Mouse (Mus musculus): ENCODE data around the gene Slc38a1. TPM values are rescaled to one million over a fixed set of nuclear protein-coding genes. Genes with fewer than 3 reads are reported as not detected.
"Not testable (repeated sequence)": the region's sequence is repeated elsewhere in the genome, so short reads cannot be mapped to it uniquely, and the experiment has no call there.

Slc38a1 gene
- polyA plus RNA-seq, 1 experiment from 2014 or later: 142 TPM

DNA sequence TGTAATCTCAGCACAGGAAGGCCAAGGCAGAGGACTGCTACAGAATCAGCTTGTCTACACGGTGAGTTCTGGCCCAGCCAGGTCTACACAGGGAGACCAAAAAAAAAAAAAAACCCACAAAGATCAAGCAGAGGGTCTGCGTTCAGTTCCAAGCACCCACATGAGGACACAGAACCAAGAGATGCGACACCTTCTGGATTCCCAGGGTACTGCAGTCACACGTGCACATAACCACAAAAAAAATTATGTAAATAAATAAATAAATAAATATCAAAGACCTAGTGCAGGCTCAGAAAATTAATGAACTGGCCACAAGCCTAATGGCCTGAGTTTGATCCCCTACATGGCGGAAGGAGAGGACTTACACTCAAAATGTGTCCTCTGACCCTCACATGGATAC lies 10.5 kb downstream of the Slc38a1 start:
- H3K4me3 ChIP-seq: no peak overlapping the region
- no peak overlapping the region for H3K4me2 ChIP-seq
- ATAC-seq: no peak
- no peak overlapping the region for H3K27ac ChIP-seq
- no peak overlapping the region for H3K9ac ChIP-seq
- no peaks in the 10 kb centered on the region for H3K27me3 ChIP-seq
- peaks cover 2% of the 10 kb centered on the region for H3K4me1 ChIP-seq
- H3K36me3 ChIP-seq (ENCODE audit: poor library complexity, severe bottlenecking): peaks cover 64% of the 10 kb centered on the region
- 98% methylated on average over 5 of the region's 5 CpGs for WGBS
- peaks cover 30% of the 10 kb centered on the region for H3K9me3 ChIP-seq (replicated peaks)

DNA sequence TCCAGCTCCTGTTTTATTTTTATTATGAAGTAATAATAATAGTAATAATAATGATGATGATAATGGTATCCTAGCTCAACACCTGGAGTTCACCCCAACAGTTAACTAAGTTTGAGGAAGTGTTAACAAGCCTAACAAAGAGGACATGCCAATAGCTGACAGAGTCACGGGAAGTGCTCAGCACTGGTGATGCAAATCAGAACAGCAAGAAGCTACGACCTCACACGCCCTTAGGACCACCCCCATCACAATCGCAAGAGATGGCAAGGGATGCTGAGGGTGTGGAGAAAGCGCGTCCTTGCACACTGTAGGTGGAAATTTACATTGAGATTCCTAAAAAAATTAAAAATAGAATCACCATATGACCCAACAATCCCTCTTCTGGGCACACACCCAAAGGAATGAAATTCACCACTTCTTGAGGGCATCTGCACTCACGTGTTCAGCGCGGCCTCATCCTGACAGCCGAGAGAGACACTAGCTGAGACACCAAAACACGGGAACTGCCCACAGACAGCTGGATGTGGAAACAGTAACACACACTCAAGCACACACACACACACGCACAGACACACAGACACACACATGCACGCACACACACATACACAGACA lies 11.5 kb downstream of the Slc38a1 start:
- ATAC-seq: no peak
- Histone ChIP-seq H3K4me3 (no peak overlapping the region), H3K27ac (no peak overlapping the region), H3K27me3 (no peaks in the 10 kb centered on the region), H3K9me3 (replicated peaks) (peaks cover 28% of the 10 kb centered on the region), H3K9ac (no peak overlapping the region), H3K4me2 (no peak overlapping the region), H3K4me1 (peaks cover 8% of the 10 kb centered on the region), H3K36me3 (ENCODE audit: poor library complexity, severe bottlenecking) (peaks cover 56% of the 10 kb centered on the region)
- WGBS: 90% methylated on average over 13 of the region's 13 CpGs

DNA sequence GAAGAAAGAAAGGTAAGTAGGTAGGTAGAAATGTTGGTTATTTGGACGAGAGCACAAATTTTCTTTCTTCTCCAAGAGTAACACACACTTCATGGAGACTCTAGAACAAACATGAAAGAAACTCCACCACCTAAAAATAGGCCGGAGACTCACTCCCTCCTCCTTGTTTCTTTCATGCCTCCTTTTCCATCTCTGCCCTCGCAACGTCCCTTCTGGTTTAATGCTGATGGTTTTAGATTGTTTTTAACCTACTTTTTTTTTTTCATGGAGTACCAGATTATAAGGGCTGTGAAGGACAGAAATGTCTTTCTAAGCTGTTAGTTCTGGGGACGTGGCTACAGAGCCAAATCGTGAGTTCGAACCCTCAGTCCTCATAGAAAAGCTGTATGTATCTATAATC lies 14.5 kb downstream of the Slc38a1 start:
- ATAC-seq: no peak
- Histone ChIP-seq H3K36me3 (ENCODE audit: poor library complexity, severe bottlenecking) (peaks cover 56% of the 10 kb centered on the region), H3K9me3 (replicated peaks) (peaks cover 8% of the 10 kb centered on the region), H3K27ac (no peak overlapping the region), H3K4me3 (no peak overlapping the region), H3K4me1 (peaks cover 8% of the 10 kb centered on the region), H3K9ac (no peak overlapping the region), H3K4me2 (no peak overlapping the region), H3K27me3 (no peaks in the 10 kb centered on the region)
- WGBS: 94% methylated on average over 7 of the region's 7 CpGs

- no peak overlapping the region for H3K4me3 ChIP-seq
- no peak overlapping the region for H3K9ac ChIP-seq
- H3K4me1 ChIP-seq: peaks cover 8% of the 10 kb centered on the region
- no peak for ATAC-seq
- H3K9me3 ChIP-seq (replicated peaks): peaks cover 11% of the 10 kb centered on the region
- H3K4me2 ChIP-seq: no peak overlapping the region
- 85% methylated on average over 5 of the region's 5 CpGs for WGBS
- peaks cover 57% of the 10 kb centered on the region for H3K36me3 ChIP-seq (ENCODE audit: poor library complexity, severe bottlenecking)
- no peak overlapping the region for H3K27ac ChIP-seq
- H3K27me3 ChIP-seq: no peaks in the 10 kb centered on the region
These were observed 15.8 kb downstream of the Slc38a1 start for GRCm38 (mm10) chr15:96626871-96627270.

DNA sequence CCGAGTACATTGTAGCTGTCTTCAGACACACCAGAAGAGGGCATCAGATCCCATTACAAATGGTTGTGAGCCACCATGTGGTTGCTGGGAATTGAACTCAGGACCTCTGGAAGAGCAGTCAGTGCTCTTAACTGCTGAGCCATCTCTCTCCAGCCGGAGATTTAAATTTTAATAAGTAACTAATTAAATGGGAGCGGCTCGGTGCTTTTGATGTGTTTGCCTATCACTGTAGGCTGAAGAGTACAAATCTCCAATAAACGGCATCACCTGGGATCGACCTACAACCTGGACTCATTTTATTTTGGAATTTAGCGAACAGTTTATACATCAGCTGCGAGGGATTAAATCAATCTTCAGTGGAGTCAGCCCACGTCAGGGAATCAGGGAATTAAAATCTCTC lies 17.7 kb downstream of the Slc38a1 start:
- not testable (repeated sequence) for H3K4me2 ChIP-seq, H3K4me3 ChIP-seq, H3K4me1 ChIP-seq, ATAC-seq, H3K9ac ChIP-seq, H3K27ac ChIP-seq, H3K27me3 ChIP-seq
- peaks cover 69% of the 10 kb centered on the region for H3K36me3 ChIP-seq (ENCODE audit: poor library complexity, severe bottlenecking)
- 93% methylated on average over 9 of the region's 9 CpGs for WGBS
- peaks cover 11% of the 10 kb centered on the region for H3K9me3 ChIP-seq (replicated peaks)

GRCm38 (mm10) chr15:96622376-96622775 lies 20.3 kb downstream of the Slc38a1 start:
- WGBS: 97% methylated on average over 7 of the region's 7 CpGs
- H3K27me3 ChIP-seq: no peaks in the 10 kb centered on the region
- H3K27ac ChIP-seq: no peak overlapping the region
- H3K9me3 ChIP-seq (replicated peaks): peaks cover 11% of the 10 kb centered on the region
- no peak for ATAC-seq
- H3K4me1 ChIP-seq: peaks cover 8% of the 10 kb centered on the region
- peaks cover 82% of the 10 kb centered on the region for H3K36me3 ChIP-seq (ENCODE audit: poor library complexity, severe bottlenecking)
- H3K9ac ChIP-seq: no peak overlapping the region
- H3K4me3 ChIP-seq: no peak overlapping the region
- no peak overlapping the region for H3K4me2 ChIP-seq

DNA sequence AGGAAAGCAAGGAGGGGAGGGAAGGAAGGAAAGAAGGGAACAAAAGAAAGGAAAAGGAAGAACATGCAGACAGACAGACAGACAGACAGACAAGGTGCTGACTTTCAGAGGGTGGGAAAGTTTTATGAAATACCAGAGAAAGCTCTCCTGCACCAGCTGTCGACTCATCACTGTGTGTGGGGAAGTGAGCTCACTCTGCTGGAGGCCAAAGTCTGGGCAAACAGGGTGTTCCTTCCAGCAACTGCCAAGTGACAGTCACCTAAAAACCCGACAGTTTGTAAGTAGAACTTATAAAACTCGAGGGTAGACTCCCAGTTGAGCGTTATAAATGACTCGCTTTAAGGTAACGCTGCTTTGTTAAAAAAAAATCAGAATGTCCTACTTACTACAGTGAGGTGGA lies 21.0 kb downstream of the Slc38a1 start:
- H3K4me1 ChIP-seq: peaks cover under 1% of the 10 kb centered on the region; the same call in 1 of the 2 replicates
- H3K27ac ChIP-seq: no peak overlapping the region
- no peak overlapping the region for H3K4me2 ChIP-seq
- no peak overlapping the region for H3K9ac ChIP-seq
- H3K9me3 ChIP-seq (replicated peaks): peaks cover 11% of the 10 kb centered on the region
- H3K4me3 ChIP-seq: no peak overlapping the region
- WGBS: 95% methylated on average over 6 of the region's 6 CpGs
- H3K36me3 ChIP-seq (ENCODE audit: poor library complexity, severe bottlenecking): peaks cover 89% of the 10 kb centered on the region
- H3K27me3 ChIP-seq: no peaks in the 10 kb centered on the region
- no peak for ATAC-seq

DNA sequence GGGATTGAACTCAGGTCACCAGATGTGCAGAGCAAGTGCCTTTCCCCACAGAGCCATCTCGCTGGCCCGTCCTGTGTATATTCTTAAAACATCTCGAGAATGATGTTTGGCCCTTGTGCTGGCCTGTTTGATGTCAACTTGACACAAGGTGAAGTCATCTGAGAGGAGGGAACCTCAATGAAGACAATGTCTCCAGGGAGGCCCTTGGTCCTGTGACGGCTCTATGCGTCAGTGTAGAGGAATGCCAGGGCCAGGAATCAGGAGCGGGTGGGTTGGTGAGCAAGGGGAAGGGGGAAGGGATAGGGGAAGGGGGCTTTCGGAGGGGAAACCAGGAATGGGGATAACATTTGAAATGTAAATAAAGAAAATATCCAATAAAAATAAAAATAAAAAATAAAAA lies 25.2 kb downstream of the Slc38a1 start:
- H3K9me3 ChIP-seq (replicated peaks): peaks cover 17% of the 10 kb centered on the region
- 96% methylated on average over 7 of the region's 7 CpGs for WGBS
- H3K4me1 ChIP-seq: no peaks in the 10 kb centered on the region
- no peak overlapping the region for H3K9ac ChIP-seq
- peaks cover 97% of the 10 kb centered on the region for H3K36me3 ChIP-seq (ENCODE audit: poor library complexity, severe bottlenecking)
- no peak overlapping the region for H3K4me2 ChIP-seq
- no peaks in the 10 kb centered on the region for H3K27me3 ChIP-seq
- no peak overlapping the region for H3K4me3 ChIP-seq
- ATAC-seq: no peak
- H3K27ac ChIP-seq: no peak overlapping the region

GRCm38 (mm10) chr15:96608671-96609070 lies 34.0 kb downstream of the Slc38a1 start:
- Histone ChIP-seq H3K4me2 (no peak overlapping the region), H3K9me3 (replicated peaks) (no peaks in the 10 kb centered on the region), H3K27me3 (no peaks in the 10 kb centered on the region), H3K4me1 (peaks cover 5% of the 10 kb centered on the region; the same call in 1 of the 2 replicates), H3K36me3 (ENCODE audit: poor library complexity, severe bottlenecking) (peaks cover 73% of the 10 kb centered on the region), H3K9ac (no peak overlapping the region), H3K27ac (no peak overlapping the region), H3K4me3 (no peak overlapping the region)
- 88% methylated on average over 7 of the region's 7 CpGs for WGBS
- no peak for ATAC-seq

- Histone ChIP-seq H3K4me1 (peaks cover 13% of the 10 kb centered on the region), H3K9ac (no peak overlapping the region), H3K27me3 (no peaks in the 10 kb centered on the region), H3K27ac (no peak overlapping the region), H3K4me3 (no peak overlapping the region), H3K9me3 (replicated peaks) (no peaks in the 10 kb centered on the region), H3K4me2 (no peak overlapping the region), H3K36me3 (ENCODE audit: poor library complexity, severe bottlenecking) (peaks cover 62% of the 10 kb centered on the region)
- ATAC-seq: no peak
- WGBS: 87% methylated on average over 5 of the region's 5 CpGs
These were observed 35.3 kb downstream of the Slc38a1 start for GRCm38 (mm10) chr15:96607422-96607821.

DNA sequence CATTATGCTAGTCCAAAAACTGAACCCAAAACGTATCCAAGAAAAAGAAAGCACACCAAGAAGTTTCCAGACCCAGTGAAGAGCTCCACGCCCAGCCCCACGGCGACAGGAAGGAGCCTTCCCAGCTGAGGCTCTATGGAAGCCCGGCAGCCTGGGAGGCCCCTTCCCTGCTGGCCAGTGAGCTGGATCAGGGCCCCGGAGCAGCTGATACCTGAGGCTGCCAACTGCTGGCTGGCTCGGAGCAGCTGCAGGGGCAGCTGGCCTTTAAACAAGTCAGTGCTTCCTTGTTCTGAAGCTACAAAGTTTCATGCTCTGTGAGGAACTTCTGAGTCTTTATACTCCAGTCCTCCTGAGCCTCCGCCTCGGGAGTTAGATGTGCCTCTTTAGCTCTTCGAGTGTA lies 38.4 kb downstream of the Slc38a1 start:
- H3K4me1 ChIP-seq: peaks cover 41% of the 10 kb centered on the region
- WGBS: 78% methylated on average over 10 of the region's 10 CpGs
- no peaks in the 10 kb centered on the region for H3K27me3 ChIP-seq
- no peaks in the 10 kb centered on the region for H3K9me3 ChIP-seq (replicated peaks)
- peaks cover 47% of the 10 kb centered on the region for H3K36me3 ChIP-seq (ENCODE audit: poor library complexity, severe bottlenecking)
- H3K4me3 ChIP-seq: no peak overlapping the region
- ATAC-seq: 0 out of 2 replicates have a peak, but pooled peaks have one; percentile 40
- no peak overlapping the region for H3K9ac ChIP-seq
- no peak overlapping the region for H3K27ac ChIP-seq
- H3K4me2 ChIP-seq: no peak overlapping the region

- Histone ChIP-seq H3K36me3 (ENCODE audit: poor library complexity, severe bottlenecking) (peaks cover 44% of the 10 kb centered on the region), H3K4me1 (peaks cover 54% of the 10 kb centered on the region)
These were observed 40.7 kb downstream of the Slc38a1 start for GRCm38 (mm10) chr15:96602043-96602442.

More at GRCm38 (mm10) chr15:96602043-96602442, 40.7 kb downstream of the Slc38a1 start:
- Histone ChIP-seq H3K4me3 (no peak overlapping the region), H3K9ac (no peak overlapping the region), H3K9me3 (replicated peaks) (no peaks in the 10 kb centered on the region), H3K27me3 (no peaks in the 10 kb centered on the region), H3K4me2 (peak overlapping the region; percentile 18; the same call in 1 of the 2 replicates), H3K27ac (peak overlapping the region; percentile 59)
- WGBS: 64% methylated on average over 16 of the region's 16 CpGs
- no peak for ATAC-seq

Measured in forebrain, embryonic 13.5 days (tissue).